Mouse (Mus musculus) lung, postnatal 14 days (tissue): ENCODE measurements around the gene Rptor.

Experiments
- DNase-seq: peaks from one replicate; pipeline ENCODE4 v3.0.0; 2021

The Rptor gene

DNA sequence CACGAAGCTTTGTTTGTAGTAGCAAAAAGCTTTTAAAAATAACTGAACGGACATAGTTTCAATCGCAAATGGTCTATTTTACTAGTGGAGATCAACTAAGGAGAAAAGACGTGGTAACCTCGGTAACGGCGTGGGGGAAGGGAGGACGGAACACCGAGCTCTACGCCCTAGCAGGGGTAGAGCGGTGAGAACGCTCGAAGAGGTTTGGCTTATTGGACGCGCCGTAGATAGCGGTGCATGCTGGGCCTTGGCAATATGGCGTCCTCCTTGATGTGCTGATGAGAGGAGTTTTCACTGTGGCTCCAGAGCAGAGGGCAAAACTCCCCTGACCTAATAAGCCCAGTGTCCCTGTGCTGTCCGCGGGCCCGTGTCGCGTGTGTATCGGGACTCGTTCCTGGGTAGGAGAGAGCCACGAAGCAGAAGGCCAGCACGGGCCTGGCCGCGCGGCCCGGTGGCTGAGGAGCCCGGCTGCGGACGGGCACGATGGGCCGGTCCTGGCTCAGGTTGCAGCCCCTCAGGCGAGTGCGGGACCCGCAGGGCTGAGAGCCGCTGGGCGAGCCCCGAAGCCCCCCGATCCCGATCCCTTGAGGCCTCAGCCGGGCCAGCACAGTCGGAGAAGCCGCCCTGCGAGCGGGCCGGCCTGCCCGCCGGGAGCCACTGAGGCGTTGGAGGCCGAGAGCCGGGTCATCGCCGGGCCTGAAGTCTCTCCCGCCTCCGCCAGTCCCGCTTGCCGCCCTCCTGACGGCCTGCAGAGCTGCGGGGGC, at the start of gene Rptor:
Gene Rptor (plus strand): TSS at position 143 of the 764 bp plus-strand sequence.
- DNase-seq = peak; percentile 98

GRCm38 (mm10) chr11:119554706-119555105, 48.0 kb upstream of the Rptor start:
- DNase-seq = no peak

DNA sequence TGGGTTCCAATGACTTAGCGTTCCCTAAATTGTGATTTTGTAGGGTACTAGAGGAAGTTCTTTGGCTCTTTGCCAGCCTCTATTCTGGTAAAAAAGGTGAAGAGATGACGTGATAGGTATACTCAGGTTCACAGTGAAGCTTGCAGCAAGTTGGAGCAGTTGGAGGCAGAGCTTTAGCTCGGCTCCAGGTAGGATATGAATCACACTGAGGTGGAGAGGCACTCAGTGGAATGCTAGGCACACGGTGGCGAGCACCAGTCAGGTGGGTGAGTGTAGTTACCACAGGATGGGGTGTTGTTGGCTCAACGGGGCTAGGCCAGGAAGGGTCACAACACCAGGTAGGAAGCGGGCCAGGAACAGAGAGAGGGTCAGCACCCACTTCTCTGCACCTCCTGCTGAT, 47.5 kb upstream of the Rptor start:
- DNase-seq = no peak

DNA sequence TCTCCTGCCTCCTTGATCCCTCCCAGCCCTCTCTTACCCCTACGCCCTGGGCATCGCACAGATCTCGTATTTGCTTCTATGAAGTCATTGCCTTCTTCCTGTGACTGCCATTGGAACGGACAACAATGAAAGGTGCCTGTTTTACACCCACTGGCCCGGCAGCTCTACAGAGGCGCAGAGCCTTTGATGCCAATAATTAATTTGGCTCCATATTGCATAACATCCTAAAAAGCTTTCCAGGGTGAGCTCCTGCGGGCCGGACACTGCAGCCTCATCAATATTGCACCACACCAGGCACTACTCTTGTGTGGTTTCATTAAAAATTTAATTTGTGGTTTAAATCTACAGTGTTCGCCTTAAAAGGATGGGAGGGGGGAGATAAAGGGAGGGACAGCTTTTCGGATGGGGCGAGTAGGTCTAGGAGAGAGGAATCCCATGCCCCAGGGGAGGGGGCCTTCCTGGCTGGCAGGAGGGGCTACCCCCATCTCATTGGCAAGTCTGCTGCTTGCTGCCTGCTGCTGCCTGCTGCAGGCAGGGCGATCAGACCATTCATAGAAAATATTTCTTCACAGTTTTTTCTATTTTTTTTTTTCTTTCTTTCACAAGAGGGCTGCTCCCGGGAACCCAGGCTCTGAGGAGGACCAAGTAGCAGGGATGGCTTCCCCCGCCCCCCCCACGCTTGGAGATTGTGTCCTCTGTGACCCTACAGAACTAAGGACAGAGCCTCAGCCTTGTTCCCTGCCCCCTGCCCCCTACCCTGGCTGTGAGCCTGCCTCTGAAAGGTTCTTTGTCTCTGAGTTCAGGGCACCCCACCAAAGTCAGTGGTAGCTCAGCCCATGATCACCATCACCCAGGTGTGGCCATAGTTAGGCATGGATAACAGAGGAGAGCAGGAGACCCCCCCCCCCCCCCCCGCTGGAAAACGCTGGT, 44.5 kb upstream of the Rptor start:
- no peak for DNase-seq

- no peak for DNase-seq
Observed at GRCm38 (mm10) chr11:119558870-119559610, 43.7 kb upstream of the Rptor start.

DNA sequence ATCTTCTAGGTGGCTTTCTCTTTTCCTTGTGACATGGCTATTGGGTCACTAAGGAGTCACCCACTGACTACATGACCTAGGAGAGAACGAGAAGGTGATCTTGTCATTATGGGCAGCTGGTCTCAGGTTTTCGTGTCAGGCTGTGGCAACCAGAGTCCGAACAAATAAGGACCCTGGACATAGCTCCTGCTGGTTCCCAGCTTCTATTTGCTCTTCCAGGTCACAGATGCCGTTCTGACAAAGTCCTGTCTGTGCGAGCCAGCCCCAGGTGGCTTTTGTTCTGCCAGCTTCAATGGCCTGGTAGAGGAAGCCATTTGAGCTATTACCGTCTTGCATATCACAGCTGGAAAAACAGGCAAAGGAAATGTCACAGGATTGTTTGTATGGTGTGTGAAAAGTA, 40.4 kb upstream of the Rptor start:
- DNase-seq = no peak

DNA sequence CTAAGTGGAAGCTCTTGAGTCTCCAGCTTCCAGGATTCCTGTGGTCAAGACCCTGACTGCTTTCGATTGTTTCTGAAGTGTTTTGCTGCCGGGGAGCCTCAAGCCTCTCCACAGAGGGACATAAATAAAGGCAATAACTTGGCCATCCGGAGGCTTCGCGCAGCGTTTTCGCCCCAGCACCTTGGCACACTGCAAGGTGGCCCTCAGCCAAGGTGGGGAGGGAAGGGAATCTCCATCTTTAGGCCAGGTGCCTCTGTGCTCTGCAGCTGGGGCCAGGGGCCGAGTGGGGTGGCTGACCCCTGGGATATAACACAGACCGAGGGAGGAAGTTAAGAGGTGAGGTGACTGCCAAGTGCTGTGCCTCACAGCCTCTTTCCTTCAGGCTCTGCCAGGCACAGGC, 39.5 kb upstream of the Rptor start:
- no peak for DNase-seq

- DNase-seq = no peak
Observed at GRCm38 (mm10) chr11:119564383-119564782, 38.3 kb upstream of the Rptor start.

DNA sequence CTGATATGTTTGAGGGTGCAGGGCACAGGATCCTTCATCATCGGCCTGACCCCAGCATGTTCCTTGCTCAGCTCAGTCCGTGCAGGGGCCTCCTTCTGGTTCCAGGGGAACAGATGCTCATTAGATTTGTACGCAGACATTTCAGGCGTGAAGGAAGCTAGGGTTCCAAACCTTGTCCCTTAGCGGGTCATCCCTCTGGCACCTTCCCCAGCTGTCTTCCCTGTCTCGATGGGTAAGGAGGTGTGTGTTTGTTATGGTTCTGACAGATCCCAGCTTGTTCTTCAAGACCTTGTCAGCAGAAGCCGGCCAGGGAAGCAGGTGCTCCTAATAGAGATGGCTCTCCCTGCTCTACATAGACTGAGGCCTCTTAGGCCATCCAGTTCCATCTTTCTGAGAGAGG, 37.7 kb upstream of the Rptor start:
- DNase-seq = no peak

GRCm38 (mm10) chr11:119565684-119566083, 37.0 kb upstream of the Rptor start:
- DNase-seq = no peak

GRCm38 (mm10) chr11:119566188-119566587, 36.5 kb upstream of the Rptor start:
- no peak for DNase-seq

GRCm38 (mm10) chr11:119572316-119573010, 30.2 kb upstream of the Rptor start:
- no peak for DNase-seq

DNA sequence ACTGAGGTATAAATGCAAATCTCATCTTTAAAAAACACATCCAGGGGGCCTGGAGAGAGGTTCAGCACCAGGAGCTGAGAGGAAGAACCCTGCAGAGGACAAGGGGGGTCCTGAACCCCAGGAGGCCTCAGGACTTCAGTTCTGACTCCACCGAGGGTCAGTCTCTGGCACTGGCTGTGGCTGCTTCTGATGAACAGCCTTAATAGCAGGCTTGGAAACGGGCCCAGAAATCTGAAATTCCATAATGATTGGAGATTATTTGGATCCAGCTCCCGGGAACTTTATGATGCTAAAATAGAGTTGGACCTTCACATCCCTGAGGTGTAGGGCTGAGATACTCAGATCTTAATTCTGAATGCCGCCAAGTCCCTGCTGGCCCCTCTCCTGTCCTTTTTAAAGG, 25.9 kb upstream of the Rptor start:
- no peak for DNase-seq

GRCm38 (mm10) chr11:119577721-119578120, 25.0 kb upstream of the Rptor start:
- no peak for DNase-seq

DNA sequence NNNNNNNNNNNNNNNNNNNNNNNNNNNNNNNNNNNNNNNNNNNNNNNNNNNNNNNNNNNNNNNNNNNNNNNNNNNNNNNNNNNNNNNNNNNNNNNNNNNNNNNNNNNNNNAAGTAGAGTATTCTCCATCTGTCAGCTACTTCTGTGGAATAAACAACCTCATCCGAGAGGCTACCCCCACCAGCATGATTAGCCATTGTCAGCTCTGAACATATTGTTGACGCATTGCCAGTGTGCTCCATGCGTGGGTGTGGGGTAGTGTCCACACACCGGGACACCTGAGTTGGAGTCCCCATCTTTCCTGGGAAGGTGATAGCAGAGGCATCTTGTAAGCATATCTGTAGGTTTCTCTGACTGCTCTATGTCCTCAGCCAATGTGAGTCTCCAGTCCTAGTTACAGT, 16.2 kb upstream of the Rptor start:
- no peak for DNase-seq

DNA sequence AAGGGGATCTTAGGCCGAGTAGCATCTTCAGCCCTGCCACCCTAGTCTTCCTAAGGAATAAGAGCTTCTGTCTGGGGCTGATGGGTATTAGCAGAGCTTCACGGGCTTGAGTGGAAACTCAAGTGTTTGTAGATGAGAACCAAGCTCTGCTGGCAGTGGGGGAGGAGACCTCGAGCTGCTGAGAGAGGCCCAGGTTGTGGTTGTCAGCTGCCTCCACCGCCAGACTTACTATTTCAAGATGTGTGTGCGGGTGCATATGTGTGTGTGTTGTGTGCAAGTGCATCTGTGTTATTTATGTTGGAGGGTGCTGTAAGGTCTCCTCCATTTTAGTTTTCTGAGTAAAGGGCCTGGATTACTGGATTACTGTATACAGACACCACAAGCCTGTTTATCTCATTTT, 15.6 kb upstream of the Rptor start:
- no peak for DNase-seq

DNA sequence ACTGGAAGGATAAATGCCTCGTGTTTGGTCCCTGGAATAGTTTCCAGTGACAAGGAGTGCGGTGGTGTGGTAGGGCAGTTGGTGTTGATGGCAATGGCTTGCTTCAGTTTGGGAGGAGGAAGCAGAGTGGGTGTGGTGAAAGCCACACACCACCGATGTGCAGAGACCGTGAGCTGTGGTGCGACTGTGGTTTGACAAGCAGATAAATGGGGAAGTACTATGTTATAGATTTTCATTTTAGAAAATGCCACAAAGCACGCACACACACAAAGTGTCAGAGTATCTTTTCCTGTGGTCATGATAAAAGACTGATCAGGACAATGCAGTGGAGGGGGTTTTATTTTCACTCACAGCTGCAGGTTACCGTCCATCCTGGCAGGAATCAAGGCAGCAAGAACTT, 13.5 kb upstream of the Rptor start:
- DNase-seq = no peak

- DNase-seq = no peak
Observed at GRCm38 (mm10) chr11:119593966-119594365, 8.7 kb upstream of the Rptor start.

DNA sequence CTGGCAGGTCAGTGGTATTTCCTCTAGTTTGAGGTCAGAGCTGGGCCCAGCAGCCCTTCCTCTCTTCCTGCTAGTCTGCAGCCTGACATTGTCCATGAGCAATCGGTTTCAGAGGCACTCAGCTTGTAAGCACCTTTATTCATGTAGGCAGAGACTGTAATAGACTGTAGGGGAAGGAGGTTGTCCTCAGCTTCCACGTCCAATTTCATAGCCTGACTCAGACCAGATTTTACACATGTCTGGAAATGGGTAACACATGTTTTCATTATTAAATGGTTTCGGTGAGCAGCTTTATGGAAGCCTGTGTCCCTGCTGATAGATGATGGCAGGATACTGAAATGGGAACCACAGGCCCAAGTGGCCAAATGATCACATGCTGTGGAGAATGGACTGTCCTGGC, 3.8 kb upstream of the Rptor start:
- no peak for DNase-seq

DNA sequence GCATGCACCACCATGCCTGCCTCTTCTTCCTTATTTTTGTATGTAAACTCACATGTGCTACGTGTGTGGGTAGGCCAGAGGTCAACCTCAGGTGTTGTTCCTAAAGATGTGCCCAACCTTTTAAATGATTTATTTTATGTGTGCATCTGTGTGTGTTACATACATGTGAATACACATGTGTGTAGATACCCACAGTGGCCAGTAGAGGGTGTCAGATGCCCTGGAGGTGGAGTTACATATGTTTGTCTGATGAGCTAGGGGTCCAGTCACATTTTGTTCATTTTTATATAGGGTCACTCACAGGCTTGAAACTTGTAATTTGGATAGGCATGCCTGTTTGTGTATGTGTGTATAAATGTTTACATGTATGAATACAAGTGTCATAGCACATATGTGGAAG, 2.4 kb upstream of the Rptor start:
- DNase-seq = no peak

DNA sequence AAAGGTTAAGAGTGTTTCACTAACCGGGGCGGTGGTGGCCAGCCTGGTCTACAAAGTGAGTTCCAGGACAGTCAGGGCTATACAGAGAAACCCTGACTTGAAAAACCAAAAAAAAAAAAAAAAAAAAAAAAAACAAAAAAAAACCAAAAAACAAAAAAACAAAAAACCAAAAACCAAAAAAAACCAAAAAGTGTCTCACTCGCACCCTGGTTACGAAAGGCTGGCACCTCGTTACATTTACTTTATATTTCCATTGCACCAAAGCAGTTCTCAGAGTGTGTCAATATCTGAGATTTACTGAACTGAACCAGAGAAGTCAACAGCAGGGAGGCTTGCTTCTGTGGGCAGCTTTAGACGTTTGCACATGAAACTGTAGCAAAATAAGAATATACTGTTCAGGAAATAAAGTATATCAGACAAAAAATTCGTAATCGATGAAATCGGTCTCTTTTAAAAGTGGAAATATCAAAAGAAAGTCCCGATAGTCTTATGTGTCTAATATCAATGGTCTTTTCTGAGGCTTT, 466 bp upstream of the Rptor start:
- DNase-seq = no peak

DNA sequence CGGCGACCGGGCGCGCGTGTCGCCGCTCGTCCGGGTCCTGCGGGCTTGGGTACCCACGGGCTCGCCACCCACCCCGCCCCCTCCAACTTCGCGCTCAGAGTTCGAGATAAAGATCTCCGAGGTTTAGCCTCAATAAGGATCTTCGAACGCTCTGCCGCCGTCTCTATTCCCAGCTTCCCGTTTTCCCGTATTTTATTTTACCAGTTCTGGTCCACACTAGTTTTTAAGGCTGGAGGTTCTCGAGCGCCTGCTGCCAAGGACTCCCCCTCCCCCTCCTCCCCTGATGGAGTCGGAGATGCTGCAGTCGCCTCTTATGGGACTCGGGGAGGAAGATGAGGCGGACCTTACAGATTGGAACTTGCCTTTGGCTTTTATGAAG, 811 bp downstream of the Rptor start:
- no peak for DNase-seq

- DNase-seq = no peak
Observed at GRCm38 (mm10) chr11:119607464-119607863, 4.8 kb downstream of the Rptor start.
